Mouse (Mus musculus) hematopoietic stem cell, adult 5-6 weeks (primary cell): Measurements from ENCODE around the gene Syt1. TPM values are rescaled to one million over a fixed set of nuclear protein-coding genes. Genes with fewer than 3 reads are reported as not detected.

Source experiments
- ATAC-seq, 2 experiments: fragments of 125-278 bp in 1 of 2; replicated peaks in 1 of 2; 2 replicates each; pipeline ENCODE4 v1.8.0; 2016 to 2017; ENCODE audit warnings: inconsistent platforms in 2 of 2, mild to moderate bottlenecking in 2 of 2, moderate number of reproducible peaks in 2 of 2, low read depth in 1 of 2, moderate TSS enrichment in 1 of 2; ENCODE audit not compliant: low FRiP score in 2 of 2, poor library complexity in 2 of 2, severe bottlenecking in 2 of 2, insufficient read depth in 1 of 2, low TSS enrichment in 1 of 2
- total RNA-seq: library from RNA; stranded (forward); fragments of 172-1452, 232-1000 nt; gene quantifications from 2 replicates; pipeline ENCODE4 v1.2.3, GENCODE M21; 2017

Gene Syt1
- total RNA-seq, 1 experiment from 2014 or later = not detected

DNA sequence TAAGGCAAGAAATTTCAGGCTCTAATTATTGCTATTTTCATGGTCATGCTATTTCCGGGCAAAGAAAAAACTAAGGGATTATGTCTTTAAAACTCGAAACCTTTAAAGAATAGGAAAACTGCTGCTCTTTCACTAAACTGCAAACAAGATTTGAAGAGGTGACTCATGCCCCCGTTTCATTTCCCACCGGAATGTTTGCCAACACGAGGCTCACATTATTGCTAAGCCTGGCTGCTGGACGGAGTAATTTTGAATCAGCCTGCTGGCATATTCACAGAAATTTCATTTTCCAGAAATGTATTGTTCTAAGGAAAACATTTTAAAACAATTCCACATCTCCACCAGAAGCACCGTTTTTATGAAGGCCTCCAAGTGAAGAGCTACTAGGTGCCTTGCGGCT is 379.9 kb downstream of the Syt1 start:
- ATAC-seq = no peak

DNA sequence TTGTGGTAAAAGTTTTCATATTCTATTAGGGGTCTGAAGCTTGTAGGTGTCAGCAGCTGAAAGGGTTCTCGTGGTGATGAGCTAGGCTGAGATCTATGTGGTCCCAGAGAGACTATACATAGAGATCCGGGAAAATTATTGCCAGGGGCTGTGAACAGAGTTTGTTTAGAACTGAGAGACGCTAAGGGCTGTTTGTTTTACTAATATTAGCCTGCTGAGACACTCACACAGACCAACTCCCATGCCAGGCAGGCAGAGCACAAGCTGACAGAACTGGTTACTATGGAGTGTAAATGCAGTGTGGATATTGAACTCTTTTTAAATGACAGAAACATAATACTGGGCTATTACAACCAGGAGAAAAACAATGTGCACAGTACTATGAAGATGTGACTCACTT is 384.4 kb downstream of the Syt1 start:
- ATAC-seq = no peak

DNA sequence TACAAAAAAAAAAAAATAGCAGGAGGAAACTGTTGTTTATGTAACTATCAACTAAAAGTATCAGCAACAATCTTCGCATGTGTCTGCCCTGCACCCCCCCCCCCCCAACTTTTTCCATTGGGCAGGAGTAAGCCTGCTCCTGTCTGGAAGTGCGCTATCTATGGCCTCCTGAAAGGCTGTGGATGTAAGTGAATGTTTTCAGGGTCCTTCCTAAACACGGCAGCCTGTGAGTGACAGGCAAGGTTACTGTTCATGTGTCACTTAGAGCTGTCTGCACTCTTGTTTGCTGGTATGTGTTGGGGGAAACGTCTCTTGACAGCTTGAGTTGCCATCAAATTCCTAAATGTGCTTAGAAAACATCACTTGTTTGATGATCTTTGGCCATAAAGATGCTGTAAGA is 387.8 kb downstream of the Syt1 start:
- no peak for ATAC-seq

DNA sequence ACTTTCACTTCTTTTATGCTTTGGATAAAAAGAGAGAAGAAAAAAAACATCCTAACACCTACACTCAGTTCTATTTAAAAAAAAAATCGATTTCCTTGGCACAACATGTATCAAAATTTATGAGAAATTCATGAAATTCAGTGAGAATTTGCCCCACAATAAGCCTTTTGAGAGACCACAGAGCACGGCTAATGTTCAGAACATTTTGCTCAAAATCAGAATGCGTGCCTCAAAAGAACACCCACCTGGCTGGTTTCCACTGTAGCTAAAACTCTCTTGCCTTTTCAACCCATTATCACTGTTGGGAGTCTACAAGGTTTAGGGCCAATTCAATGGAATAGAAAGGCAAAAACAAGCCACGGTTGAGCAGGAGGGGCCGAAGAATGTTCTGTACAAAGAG is 390.9 kb downstream of the Syt1 start:
- no peak for ATAC-seq

DNA sequence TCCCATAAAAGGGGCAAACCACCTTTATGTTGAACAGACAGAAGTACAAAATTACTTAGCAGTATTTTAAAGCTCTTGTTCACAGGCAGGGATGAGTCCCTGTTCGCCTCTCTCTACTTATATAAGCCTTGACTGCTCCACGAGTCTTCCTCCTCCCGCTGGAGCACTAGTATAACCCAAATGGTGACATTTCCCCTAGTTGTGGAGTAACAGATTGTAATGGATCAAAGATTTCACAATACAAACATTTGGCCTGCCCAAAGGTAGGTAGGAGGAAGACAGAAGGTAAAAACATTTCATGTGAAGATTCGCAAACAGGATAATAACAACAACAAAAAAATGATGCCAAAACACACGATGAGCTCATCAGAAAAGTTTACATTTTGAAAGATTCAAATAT is 391.6 kb downstream of the Syt1 start:
- ATAC-seq = no peak

DNA sequence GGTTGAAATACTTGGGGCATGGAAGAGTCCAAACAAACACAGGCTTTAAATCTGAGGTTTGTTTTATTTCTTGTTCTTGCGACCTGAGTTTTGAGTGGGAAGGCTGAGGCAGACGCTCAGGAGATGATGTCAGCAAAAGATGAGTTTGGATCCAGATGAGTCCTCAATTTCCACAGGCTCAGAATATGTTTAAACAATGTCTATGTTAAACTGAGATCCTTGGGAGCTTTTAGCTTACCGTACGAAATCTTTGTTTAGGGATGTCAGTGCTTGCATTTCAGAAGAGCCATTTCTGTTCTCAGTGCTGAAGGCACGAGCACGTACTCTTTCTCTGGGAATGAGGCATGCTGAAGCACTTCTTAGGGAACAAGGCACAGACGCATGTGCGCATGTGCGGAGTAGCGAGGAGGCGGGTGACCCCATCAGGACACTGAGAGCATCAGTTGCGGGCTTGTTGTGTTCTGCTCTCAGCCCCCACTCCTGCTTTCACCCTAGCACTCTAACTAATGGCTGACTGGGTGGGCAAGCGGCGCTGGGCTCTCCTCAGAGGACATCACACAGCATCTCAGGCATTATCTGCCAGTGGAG is 400.6 kb downstream of the Syt1 start:
- no peak for ATAC-seq

DNA sequence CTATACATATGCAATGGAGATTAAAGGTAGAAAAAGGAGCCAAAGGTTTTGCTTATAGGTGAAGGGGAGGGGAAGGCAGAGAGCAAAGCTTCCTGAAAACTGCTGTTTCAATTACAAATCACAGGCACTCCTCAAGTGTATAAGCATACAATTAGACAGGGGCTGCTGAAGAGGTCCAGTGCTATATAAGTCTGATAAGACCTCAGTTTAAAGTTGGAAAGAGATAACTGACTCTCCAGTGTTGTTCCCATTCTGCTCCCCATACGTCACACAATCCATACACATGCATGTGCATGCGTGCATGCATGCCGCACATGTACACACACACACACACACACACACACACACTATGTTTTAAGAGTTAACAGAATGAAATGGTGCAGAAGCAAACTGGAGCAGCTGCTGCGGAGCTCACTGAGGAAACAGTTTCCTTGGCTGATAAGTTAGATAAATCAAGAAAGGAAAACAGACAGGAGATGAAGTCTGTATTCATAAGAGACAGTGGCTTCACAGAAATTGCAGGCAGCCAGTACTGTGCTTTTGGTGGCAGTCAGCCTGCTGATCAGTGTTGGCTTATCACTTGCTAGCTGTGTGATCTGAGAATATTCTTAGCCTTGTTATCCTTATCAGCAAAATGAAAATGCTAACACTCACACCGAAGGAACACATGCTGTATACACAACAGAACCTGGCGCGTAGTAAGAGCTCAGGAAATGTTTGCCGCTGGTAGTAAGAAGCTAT is 408.9 kb downstream of the Syt1 start:
- no peak for ATAC-seq

DNA sequence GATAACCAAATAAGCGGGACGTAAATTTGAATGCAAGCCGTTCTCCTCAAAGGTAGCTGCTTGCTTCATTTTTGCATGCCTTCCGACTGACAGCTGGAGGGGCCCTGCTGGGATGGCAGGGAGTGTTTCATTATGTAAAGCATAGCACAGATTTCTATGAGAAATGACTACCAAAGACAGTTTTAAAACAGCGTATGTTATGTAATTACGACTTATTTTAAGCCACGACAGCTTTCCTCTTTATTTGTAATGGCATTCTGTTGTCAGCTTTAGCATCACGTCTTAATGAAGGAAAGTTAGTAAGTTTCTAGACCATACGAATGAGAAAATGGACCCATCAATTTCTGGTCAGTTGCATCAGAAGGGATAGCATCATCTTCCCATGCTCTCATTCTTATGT is 410.1 kb downstream of the Syt1 start:
- no peak for ATAC-seq

DNA sequence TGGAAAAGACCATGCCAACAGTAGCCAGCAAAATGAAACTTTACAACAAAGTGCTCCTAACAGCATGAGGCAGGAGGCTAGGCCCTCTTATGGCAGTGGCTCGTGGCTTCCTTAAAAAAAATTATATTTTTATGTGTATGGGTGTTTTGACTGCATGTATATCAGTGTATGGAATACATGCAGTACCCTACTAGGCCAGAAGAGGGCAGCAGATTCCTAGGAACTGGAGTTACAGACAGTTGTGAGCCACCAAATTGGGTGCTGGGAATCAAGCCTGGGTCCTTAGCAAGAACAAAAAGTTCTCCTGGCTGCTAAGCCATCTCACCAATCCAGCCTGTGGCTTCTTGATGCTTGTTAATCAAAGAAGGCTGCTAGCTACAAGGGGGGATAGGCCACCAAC is 413.4 kb downstream of the Syt1 start:
- ATAC-seq = no peak

DNA sequence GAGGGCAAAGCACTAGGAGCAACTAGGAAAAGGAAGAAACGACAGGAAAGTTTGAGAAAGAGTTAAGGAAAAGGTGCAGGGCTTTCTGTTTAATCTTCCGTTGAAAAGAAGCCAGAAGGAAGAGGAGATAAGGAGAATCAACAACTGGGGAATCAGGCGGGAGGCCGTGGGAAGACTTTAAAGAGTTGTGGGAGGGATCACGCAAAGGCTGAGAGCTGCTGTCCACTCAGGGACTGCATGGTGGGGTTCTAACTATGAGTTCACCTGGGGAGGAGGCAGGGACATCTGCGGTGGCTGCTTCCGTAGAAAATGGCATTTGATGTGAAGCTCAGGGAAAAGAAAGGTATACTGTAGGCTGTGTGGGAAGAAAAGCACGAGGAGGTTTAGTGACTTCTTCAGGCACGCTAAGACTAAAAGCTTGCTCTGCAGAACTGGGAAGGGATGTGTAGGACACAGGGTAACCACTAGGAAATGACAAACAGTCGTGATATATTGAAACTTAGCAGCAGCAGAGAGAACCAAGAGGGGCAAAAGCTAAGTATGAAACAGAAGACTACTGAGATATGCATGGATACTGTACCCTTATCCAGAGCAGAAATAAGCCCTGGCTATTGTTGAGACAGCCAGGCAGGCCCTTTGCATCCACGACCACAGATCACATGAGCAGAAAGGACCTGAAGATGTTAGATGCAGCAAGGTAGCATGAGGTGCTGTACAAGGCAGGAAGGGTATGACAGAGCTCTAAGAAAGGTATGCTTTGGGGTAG is 414.4 kb downstream of the Syt1 start:
- ATAC-seq = no peak

DNA sequence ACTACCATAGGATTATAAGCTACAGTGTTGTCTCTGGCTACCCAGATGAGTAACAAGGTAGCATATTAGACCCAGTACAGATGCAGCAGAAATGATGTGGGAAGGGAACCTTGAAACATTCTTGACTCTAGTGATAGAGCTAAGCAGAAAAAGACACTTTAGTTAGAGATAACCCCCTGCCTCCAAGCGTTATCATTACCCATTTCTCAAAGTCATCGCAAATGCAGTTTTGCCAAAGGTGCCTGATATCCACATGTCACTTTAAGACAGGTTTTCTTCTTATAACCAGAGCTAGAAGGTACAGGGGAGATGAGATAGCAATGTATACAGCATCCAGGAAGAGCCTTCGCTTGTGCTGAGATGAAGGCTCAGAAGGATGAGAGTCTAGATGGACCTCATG is 421.4 kb downstream of the Syt1 start:
- no peak for ATAC-seq

DNA sequence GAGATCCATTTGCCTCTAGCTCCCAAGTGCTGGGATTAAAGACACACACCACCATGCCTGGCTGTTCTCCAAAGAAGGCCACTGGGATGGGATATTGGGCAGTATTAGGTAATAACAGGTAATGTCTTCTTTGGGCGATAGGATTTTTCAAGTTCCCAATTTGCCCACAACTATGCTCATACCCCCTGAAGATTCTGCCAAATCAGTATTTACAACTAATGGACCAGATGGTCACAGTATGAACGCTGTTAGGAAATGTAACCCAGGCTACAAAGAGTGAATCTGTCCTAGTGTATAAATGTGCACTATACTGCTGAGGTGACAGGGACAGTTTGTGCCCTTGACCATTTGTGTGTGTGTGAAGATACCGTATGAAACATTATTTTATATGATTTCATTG is 421.9 kb downstream of the Syt1 start:
- no peak for ATAC-seq

DNA sequence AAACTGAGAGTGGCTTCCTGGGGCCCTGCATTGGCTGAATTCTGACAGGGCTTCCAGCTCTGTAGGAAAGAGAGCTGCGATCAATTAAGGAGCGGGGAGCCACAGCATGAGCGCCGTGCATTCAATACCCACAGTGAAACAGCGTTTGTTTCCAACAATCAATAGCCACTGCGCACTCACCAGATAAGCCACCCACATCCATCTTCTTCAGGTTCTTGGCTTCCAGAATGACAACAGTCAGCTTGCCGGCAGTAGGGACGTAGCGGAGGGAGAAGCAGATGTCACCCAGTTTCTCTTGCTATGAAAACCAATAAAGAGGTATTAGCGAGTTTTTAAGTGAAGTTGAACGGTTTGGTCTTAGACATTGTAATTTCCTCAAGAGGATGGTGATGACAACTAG is 427.1 kb downstream of the Syt1 start:
- ATAC-seq = no peak

DNA sequence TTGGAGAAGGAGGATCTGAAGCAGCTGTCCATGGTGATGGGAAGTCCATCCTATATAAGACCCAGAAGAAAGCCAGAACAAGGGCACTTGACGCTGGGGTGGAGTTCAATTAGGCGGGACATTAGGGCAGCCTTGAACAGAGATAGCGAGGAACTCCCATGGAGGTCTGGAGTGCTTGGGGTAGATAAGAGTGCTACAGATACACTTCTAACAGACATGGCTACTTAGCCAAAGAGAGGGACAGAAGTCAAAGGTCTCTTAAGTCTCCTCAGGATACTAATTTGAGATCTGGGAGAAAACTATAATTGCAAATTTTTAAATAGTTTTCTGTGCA is 428.4 kb downstream of the Syt1 start:
- no peak for ATAC-seq

DNA sequence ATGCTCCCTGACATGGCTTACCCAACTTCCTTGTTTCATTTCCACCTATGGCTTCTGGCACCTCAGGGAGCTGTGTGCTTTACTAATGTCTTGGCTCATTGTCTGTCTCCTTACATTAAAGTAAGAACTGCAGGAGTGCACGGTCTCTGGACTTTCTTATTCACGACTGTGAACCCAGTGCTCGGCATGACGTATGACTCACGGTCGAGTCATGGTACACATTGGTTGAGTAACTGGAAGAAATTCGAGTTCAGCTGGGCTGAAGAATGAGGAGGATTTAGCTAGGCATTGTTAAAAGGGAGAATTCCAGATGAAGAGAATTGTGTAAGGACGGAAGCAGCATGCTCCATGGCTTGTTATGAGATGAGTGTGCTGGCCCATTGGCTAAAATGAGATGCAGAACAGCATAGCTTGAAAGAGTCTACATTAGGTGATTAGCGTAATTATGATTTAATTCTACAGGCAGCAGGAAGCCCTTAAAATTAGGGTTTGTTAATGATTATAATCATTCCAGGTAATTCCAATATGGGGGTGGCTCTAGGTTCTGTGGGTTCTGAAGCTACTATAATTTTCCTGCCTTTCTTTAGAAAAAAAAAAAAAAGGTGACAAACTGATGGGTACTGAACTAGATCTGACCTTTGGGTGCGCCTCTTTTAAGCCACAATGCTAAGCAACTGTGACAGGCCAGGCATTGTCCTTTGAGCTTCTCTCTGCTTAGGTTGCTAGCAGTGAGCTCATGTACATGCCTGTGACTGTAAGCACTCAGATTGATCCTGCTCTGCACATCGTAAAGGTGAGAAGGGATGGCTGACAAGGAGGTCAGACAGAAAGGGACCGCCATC is 429.0 kb downstream of the Syt1 start:
- no peak for ATAC-seq

DNA sequence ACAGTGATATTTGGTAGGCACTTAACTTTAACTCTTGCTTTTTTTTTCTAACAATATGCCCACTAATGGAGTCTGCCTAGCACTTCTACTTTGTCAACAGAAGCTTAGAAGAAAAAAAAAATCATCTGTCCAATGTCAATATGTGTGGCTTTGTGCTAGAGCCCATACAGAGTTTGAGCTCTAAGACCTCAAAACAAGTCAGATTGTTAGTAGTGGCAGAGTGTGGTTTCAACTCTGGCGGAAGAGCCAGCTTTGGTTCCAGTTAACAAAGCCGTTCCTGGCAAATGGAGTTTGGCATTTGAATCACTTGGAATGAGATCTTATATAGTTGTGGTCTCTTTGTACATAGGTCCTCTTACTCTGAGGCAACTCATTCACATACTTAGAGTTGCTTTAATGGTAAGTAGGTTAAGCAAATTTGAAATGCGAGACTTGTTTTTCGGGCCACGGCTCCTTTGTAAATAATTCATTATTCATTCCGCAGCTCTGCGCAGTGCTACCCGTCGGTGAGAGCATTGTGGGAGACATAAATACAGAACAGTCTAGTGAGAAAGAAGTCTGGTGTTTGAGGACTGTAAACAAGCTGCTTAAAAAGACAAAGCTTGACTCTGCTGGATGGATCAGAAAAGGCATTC is 429.9 kb downstream of the Syt1 start:
- no peak for ATAC-seq

DNA sequence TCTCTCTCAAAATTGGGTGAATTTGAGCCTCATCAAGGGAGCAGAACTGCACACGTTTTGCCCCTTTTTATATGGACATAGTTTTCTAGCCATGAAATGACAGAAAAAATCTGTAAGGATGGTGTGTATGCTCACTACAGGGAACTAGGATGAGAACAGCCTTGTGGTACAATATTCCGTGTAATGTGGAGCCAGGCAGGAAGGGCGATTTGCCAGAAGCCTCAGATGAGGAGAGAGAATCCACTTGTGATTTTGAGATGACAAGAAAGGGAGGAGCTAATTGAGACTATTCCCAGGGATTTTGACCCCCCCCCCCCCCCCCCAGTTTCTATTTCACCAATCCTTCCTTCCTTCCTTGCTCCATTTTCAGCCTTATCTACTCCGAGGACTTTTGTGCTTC is 431.4 kb downstream of the Syt1 start:
- ATAC-seq = no peak

DNA sequence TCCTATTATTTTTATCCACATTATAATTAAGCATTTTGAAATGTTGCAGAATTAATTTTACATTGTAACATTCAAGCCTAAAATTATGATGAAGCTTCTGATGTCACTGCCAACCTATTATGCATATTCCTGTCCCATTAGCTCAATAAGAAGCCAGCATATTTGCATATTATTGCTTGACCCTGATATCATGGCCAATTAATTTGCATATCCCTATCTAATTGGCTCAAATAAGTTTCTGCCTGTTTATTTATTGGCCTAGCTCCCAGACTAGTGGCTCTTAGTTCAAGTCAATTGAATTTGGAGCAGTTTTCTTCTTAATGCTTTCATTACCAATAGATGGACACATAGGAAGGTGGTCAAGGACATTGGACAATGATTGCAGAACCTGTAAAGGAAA is 433.2 kb downstream of the Syt1 start:
- ATAC-seq = no peak
